Mouse (Mus musculus): Measurements from ENCODE around the gene Brd3.

Brd3 gene

GRCm38 (mm10) chr2:27426855-27427457 lies 80.5 kb downstream of the Brd3 start, which contains the start of gene Vav2:
Gene Vav2 (minus strand): TSS chr2:27427033.
- peak; percentile 51 to 60 for DNase-seq (ENCODE audit: low spot score in 2 of 2)

GRCm38 (mm10) chr2:27426406-27426854 lies 81.0 kb downstream of the Brd3 start:
- no peak for DNase-seq (ENCODE audit: low spot score in 2 of 2)

DNA sequence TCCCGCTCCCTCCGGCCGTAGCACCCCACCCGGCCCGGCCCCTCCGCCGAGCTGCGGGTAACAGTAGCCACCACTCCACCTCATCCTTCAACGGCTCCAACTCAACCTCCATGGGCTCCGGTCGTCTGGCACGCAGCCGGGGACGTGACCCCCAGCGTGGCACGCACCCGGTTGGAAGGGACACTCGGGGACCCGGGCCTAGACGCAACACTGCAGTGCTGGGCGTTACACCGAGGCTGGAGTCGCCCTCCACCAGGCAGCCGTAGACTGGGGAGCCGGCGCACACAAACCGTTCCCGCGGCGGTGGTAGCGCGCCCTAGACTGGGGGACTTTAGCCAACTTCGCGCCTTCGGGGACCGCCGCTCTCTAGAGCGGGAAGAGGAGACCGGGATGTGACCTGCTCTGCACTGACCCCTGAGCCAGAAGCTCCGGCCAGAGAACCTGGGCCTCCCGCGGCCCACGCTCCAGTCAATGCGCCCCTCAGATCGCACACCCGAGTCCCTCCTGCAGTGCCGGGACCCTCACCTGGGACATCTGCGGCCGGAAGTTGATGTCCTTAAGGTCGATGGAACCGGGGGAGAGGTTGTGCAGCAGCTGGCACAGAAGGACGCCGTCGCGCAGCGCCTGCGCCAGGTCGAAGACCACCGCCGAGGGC lies 81.6 kb downstream of the Brd3 start:
- DNase-seq (ENCODE audit: low spot score in 2 of 2): no peak

GRCm38 (mm10) chr2:27425161-27425611 lies 82.3 kb downstream of the Brd3 start:
- no peak for DNase-seq (ENCODE audit: low spot score in 2 of 2)

- no peak for DNase-seq (ENCODE audit: low spot score in 2 of 2)
Observed at GRCm38 (mm10) chr2:27423596-27423995, 83.9 kb downstream of the Brd3 start.

DNA sequence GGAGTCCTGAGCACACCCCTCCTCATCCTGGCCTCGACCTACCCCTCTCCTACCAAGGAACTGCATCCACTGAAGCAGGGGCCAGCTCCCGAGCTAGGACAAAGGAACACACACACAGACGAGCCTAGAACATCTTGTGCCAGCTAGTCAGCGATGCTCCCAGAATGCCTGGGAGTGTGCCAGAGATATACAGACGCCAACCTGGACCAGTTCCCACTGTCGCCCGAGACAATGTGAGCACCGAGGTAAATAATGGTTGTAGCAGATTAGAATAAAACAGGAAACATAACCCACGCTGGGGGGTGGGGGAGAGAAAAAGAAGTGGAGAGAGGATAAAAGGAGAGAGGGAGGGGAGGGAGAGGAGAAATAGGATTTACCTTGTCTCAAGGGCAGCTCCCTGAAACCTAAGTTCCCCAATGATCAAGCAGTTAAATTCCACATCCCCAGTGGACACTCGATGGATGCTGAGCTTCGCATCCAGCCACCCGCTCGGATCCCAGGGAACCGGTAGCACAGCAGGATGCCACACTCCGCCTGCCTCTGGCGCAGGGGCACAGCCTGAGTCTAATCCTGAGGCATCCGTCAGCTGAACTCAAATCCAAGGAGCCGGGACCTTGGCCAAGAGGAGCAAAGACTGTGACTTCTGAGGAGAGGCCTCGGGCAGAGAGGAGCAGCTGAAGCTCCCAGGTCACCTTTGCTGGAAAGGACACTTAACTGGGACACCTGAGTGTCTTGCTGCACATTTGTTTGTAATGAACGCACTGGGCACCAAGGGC lies 86.0 kb downstream of the Brd3 start:
- no peak for DNase-seq (ENCODE audit: low spot score in 2 of 2)

GRCm38 (mm10) chr2:27418577-27419070 lies 88.8 kb downstream of the Brd3 start:
- no peak for DNase-seq (ENCODE audit: low spot score in 2 of 2)

DNA sequence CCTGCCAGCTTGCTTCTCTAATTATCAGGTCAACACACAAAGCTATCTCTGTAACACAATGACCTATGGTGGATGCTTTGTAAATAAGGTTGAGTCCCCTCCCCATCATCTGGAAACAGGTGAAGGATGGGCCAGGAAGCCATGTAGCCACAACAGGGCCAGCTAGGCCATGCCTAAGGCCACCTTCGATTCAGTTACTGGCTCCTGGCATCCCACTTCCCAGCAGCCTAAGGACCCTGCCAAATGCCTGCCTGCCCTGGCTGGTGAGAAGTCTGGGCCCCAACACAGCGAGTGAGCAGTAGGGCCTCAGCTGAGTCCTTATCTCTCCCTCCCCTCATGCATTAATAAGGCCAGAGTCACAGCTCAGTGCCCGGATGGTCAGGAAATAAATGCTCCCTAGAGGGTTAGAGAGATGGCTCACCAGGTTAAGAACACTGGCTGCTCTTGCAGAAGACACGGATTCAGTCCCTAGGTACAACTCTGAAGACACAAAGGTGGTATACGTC lies 89.8 kb downstream of the Brd3 start:
- DNase-seq (ENCODE audit: low spot score in 2 of 2): no peak

DNA sequence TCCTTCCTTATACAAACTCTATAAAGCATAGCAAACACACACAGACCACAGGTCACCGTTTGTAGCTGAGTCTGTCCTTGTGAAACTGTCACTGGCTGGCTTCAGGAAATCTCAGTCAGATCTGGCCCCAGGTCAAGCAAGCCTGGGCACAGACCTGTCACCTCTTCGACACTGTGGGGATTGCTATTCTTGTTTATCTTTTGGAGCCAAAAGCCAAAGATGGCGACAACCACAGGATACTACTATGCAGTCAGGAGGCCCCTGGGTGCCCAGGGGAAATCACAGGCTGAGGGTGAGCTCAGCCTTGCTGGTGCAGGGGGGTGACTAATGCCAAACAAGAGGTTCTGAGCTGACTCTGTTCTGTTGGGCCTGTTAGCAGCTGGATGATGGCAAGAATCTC lies 91.0 kb downstream of the Brd3 start:
- no peak for DNase-seq (ENCODE audit: low spot score in 2 of 2)

- no peak for DNase-seq (ENCODE audit: low spot score in 2 of 2)
Observed at GRCm38 (mm10) chr2:27415060-27415783, 92.2 kb downstream of the Brd3 start.

DNA sequence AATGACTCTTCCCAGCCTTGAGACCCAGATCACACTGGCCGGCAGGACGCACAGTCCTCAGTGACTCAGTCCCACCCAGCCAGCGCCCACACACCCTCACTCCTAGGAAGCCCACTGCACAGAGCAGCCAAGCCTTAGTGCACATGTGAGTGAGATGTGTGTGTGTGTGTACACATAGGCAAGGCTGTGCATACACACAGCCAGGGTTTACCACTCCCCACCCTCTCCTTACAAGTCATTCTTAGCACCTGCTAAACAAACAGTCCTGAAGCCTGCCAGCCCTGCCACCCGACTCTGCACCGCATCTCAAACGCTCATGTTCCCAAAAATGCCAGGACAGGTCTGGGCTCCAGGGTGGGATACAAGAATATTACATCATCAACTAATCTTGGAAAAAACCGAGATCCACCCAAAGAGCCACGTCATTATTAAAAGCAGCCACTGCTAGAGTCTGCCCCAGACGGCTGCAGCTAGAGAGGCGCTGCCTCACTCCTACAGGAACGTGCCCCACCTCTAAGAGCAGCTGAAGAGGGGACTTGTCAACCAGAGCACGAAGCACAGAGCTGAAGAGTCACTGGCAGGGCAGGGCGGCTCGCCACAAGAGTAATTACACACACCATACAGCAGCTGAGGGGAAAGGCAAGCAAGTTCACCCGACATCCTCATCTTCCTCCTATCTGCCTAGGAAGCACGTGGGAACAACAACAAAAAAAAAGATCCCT lies 93.4 kb downstream of the Brd3 start:
- no peak for DNase-seq (ENCODE audit: low spot score in 2 of 2)

DNA sequence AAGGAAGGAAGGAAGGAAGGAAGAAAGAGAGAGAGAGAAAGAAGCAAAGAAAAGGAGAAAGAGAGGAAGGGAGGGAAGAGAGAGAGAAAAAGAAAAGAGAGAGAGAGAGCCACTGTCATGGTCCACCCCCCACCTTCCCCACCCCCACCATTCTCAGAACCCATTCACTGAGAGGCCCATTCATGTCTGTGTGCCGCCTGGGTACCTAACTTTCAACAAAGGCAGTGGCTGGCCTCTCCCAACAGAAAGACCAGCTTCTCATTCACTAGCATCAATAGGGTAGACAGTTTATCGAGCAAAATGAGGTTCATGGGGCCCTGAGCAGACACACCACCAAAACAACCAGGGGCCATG lies 93.9 kb downstream of the Brd3 start:
- DNase-seq (ENCODE audit: low spot score in 2 of 2): no peak

GRCm38 (mm10) chr2:27412245-27412800 lies 95.1 kb downstream of the Brd3 start:
- DNase-seq (ENCODE audit: low spot score in 2 of 2): no peak

DNA sequence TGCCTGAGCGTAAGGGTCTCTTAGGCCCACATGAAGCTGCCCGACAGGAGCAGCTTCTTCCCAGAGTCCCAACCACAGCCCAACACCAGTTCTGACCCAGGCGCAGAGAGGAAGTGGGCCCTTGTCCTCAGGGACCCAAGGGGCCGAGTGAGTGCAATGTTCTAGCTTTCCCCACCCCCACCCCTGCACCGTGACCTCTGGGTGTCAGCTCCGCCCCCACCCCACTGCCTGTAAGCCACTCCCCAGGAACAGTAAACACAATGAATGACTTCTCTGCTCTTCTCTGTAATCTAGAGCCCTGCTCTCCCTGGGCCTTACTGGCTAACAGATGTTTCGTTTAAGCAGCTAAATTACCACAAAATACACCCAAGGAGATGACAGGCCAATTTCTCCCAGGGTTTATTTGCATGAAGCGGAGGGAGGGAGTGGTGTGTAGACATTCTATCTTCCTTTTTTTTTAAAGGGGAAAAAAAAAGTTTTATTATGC lies 95.7 kb downstream of the Brd3 start:
- DNase-seq (ENCODE audit: low spot score in 2 of 2): no peak

DNA sequence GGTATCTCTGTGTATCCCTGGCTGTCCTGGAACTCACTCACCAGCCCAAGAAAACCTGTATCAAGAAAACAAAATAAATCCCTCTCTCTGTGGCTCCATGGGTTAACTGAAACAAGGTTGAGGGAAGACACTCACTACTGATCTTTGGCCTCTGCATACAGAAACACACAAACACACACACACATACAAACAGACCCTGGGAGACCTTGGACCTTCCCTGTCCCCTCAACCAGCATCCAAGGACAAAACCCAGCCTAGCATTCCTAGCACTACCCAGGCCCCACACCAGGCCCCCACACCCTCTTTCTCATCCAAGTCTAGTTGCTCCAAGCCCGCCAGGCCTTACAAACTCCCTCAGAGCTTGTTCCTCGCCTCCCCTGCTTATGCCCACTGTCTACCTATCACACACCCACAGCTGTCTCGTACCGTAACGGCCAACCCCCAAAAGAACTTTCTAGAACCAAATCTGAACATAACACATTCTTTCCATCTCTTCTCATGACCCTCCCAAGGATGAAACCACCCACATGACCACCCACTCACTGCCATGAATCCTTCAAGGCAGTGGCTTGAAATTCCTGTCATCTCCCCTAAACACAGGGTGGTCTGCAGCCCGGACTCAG lies 96.8 kb downstream of the Brd3 start:
- no peak for DNase-seq (ENCODE audit: low spot score in 2 of 2)

DNA sequence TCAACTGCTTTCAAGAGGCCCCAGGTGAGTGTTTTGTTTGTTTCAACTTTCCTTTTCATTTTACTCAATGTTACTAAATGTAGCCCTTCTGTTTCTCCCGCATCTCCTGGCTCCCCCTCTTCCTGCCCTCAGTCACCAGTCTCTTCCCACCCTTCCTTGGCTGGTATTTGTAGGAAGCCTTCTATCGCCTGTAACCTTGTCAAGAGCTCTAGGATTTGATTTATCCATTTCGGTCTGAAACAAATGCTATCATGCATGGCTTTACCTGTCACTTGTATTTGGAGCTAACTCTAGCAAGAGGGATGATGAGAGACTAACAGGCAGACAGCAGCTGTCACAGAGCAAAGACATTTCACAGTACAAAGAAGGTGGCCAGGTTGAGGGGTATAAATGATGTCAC lies 99.3 kb downstream of the Brd3 start:
- no peak for DNase-seq (ENCODE audit: low spot score in 2 of 2)

GRCm38 (mm10) chr2:27406928-27407327 lies 100.5 kb downstream of the Brd3 start:
- no peak for DNase-seq (ENCODE audit: low spot score in 2 of 2)

GRCm38 (mm10) chr2:27405094-27405884 lies 102.2 kb downstream of the Brd3 start:
- no peak for DNase-seq (ENCODE audit: low spot score in 2 of 2)

DNA sequence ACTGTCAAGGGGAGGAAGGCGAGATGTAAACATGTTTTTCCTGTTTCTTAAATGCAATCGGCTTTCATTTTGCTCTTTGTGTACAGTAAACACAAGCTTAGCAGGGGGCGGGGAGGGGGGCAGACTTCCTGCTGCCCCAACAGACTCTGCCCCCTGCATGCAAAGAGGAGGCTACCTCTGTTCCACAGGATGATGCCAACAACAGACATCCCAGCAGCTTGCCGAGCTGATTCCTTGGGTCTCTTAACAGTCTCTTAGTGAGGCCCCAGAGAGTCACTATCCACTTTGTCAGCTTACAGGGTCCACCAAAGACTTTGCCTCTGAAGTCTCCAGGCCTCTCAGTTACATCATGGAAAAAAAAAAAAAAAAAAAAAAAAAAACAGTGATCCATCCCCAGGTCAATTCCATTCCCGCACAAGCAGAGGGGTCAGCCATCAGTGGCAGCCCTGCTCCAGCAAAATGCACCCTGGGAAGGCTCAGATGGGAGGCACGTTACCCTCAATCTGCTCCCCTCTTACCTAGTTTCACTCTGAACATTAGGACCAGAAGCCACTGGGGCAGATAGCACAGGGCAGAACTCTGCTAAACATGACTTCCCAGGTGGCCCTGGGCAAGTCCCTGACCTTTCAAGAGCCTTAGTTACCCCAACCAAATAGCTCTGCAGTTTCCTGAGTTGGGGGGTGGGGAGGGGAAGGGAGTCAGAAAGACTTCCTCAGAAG lies 102.9 kb downstream of the Brd3 start:
- no peak for DNase-seq (ENCODE audit: low spot score in 2 of 2)
